Mouse (Mus musculus) liver, embryonic 11.5 days (tissue): ENCODE results near the gene Tmem123. TPM values are rescaled to one million over a fixed set of nuclear protein-coding genes. Genes with fewer than 3 reads are reported as not detected.

Source experiments
- ATAC-seq: fragments of 200-750 bp; cut with Nextera tagmentation; replicated peaks from 2 replicates; pipeline ENCODE4 v1.8.0; 2017; ENCODE audit warnings: moderate number of reproducible peaks, mild to moderate bottlenecking, moderate TSS enrichment, moderate library complexity; ENCODE audit not compliant: low FRiP score
- DNase-seq: peaks from one replicate; pipeline ENCODE4 v3.0.0-alpha.2; 2017; ENCODE audit warnings: low spot score
- H3K27ac ChIP-seq: fragments of 300-500 bp; sonication (generic); 2 replicates; pipeline ENCODE4 v1.5.1; 2014; ENCODE audit warnings: mild to moderate bottlenecking, low read depth, low read length, control low read depth
- H3K27me3 ChIP-seq: fragments of 300-500 bp; sonication (generic); replicated peaks from 2 replicates; pipeline ENCODE4 v1.6.1; 2014; ENCODE audit warnings: low read length, mixed read lengths; ENCODE audit not compliant: control insufficient read depth, insufficient read depth
- H3K36me3 ChIP-seq: fragments of 300-500 bp; sonication (generic); 2 replicates; pipeline ENCODE4 v1.6.1; 2014; ENCODE audit warnings: mild to moderate bottlenecking, low read length, moderate library complexity, mixed read lengths; ENCODE audit not compliant: control insufficient read depth, insufficient read depth
- H3K4me1 ChIP-seq: fragments of 300-500 bp; sonication (generic); replicated peaks from 2 replicates; pipeline ENCODE4 v1.6.1; 2014; ENCODE audit warnings: low read length, mixed read lengths; ENCODE audit not compliant: control insufficient read depth, insufficient read depth
- H3K4me2 ChIP-seq: fragments of 300-500 bp; sonication (generic); 2 replicates; pipeline ENCODE4 v1.6.1; 2014; ENCODE audit warnings: mild to moderate bottlenecking, control low read depth, moderate library complexity
- H3K4me3 ChIP-seq: fragments of 300-500 bp; sonication (generic); 2 replicates; pipeline ENCODE4 v1.5.1; 2014; ENCODE audit warnings: low read depth, low read length, control low read depth
- H3K9ac ChIP-seq: fragments of 300-500 bp; sonication (generic); 2 replicates; pipeline ENCODE4 v1.6.1; 2014; ENCODE audit warnings: low read depth, low read length, control low read depth
- H3K9me3 ChIP-seq: fragments of 300-500 bp; sonication (generic); 2 replicates; pipeline ENCODE4 v1.6.1; 2016; ENCODE audit warnings: low read length, inconsistent platforms, mixed read lengths; ENCODE audit not compliant: control insufficient read depth
- WGBS: fragments of 180-500 bp; shearing (Covaris S2); extraction: QIAGEN DNeasy Blood & Tissue Kit; methylation state at CpG from one replicate; pipeline ENCODE4 v1.1.7; 2014; 5-methylcytosine and 5-hydroxymethylcytosine counted together
- polyA plus RNA-seq: library from polyadenylated mRNA; unstranded; fragments of >200 nt; fragmentation: Nextera tagmentation; extraction: Ambion mirVana; gene quantifications from 2 replicates; pipeline ENCODE4 v1.2.1, GENCODE M21; 2014

Gene Tmem123
- polyA plus RNA-seq, 1 experiment from 2014 or later = 87.8 TPM

- WGBS = 52% methylated on average over 11 of the region's 11 CpGs
- peaks cover 20% of the 10 kb centered on the region; the same call in 1 of the 2 replicates for H3K36me3 ChIP-seq
- H3K9ac ChIP-seq = no peak overlapping the region
- peak; percentile 97 for ATAC-seq
- no peaks in the 10 kb centered on the region for H3K27me3 ChIP-seq
- no peaks in the 10 kb centered on the region for H3K9me3 ChIP-seq
- peak; percentile 39 for DNase-seq
- H3K4me2 ChIP-seq = peak overlapping the region; percentile 50
- no peak overlapping the region for H3K4me3 ChIP-seq
- peaks cover 17% of the 10 kb centered on the region for H3K4me1 ChIP-seq
- H3K27ac ChIP-seq = peak overlapping the region; percentile 72
These were observed 26.8 kb downstream of the Tmem123 start for GRCm38 (mm10) chr9:7790580-7791084.

- Histone ChIP-seq H3K4me2 (no peak overlapping the region), H3K9ac (no peak overlapping the region), H3K27me3 (no peaks in the 10 kb centered on the region), H3K4me1 (peaks cover 17% of the 10 kb centered on the region), H3K27ac (no peak overlapping the region), H3K9me3 (no peaks in the 10 kb centered on the region), H3K36me3 (peaks cover 20% of the 10 kb centered on the region; the same call in 1 of the 2 replicates), H3K4me3 (no peak overlapping the region)
- 90% methylated on average over 2 of the region's 2 CpGs for WGBS
- ATAC-seq = no peak
- no peak for DNase-seq
These were observed 29.7 kb downstream of the Tmem123 start for GRCm38 (mm10) chr9:7793561-7793960.

DNA sequence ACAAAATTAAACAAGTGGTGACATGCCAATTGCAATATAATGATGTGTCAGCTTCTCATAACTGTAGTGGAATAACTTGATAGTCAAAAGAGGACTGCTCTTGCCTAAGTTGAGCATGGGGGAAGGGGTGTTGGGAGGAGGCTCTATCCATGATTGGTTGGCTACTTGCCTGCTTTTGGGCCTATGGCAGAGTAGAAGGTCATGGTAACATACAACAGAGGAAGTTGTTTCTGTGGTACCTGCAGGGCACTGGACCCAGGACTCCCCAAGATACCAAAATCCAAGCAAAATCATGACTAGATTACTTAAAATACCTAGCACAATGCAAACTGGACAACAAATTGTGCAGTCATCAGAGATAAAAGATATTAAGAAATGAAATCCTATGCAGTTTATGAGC lies 31.7 kb downstream of the Tmem123 start:
- Histone ChIP-seq H3K9me3 (no peaks in the 10 kb centered on the region), H3K4me3 (no peak overlapping the region), H3K4me2 (no peak overlapping the region), H3K36me3 (peaks cover 20% of the 10 kb centered on the region; the same call in 1 of the 2 replicates), H3K9ac (no peak overlapping the region), H3K27ac (no peak overlapping the region), H3K27me3 (no peaks in the 10 kb centered on the region), H3K4me1 (peaks cover 6% of the 10 kb centered on the region; the same call in 1 of the 2 replicates)
- DNase-seq = no peak
- no peak for ATAC-seq

DNA sequence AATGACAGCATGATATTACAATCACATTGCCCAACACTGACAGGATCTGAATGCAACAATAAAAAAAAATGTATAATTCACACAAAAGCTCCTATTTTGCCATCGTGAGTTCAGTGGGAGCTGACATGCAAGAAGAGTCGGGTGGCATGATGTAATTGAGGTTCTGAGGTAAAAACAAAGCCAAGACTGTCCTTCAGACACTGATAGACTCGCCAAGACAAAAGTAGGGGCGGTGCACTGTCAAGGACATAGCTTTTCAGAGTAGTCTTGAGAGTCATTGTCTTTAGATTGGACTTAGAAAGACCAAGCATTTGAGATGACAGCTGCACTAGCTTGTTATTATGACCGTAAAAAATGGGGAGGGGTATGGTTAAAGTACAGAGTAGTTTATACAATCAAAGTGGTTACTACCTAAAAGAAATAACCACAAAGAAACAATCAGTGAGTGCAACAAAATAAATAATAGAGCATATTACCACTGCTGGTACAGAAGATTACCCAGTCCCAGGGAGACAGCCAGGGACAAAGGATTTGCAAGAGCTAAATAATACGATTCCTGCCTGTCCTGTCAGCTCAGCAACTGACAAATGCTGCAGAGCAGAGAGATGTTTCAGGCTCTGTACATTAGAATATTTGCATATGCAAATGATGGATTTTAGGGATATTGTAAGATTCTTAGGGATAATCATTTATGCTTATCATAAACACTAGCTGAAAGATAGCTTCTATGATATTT lies 32.5 kb downstream of the Tmem123 start:
- no peak overlapping the region for H3K4me2 ChIP-seq
- WGBS = 73% methylated on average over 6 of the region's 6 CpGs

DNA sequence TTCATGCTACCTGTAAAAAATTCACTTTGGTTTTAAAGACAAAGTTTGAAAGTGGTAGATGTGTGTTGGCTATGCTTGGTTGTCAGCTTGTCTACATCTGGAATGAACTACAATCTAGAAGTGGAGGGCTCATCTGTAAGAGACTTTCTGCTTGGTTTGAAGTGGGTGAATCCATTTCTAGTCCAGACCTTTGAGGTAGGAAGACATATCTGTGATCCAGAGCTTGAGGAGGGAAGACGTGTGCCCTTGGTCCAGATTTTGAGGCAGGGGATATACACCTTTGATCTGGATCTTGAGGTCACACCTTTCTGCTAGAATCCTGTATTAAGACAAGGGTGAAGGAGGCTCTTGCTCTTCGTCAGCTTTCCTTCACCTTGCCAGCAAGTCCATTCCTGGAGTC lies 33.7 kb downstream of the Tmem123 start:
- Histone ChIP-seq H3K27ac (no peak overlapping the region), H3K4me2 (no peak overlapping the region), H3K4me1 (no peaks in the 10 kb centered on the region), H3K9me3 (no peaks in the 10 kb centered on the region), H3K9ac (no peak overlapping the region), H3K4me3 (no peak overlapping the region), H3K36me3 (peaks cover 10% of the 10 kb centered on the region; the same call in 1 of the 2 replicates), H3K27me3 (no peaks in the 10 kb centered on the region)
- WGBS = 88% methylated on average over 2 of the region's 2 CpGs
- no peak for ATAC-seq
- DNase-seq = no peak

More for the DNA sequence above, 32.5 kb downstream of the Tmem123 start:
- Histone ChIP-seq H3K36me3 (peaks cover 18% of the 10 kb centered on the region; the same call in 1 of the 2 replicates), H3K27ac (no peak overlapping the region), H3K27me3 (no peaks in the 10 kb centered on the region), H3K9me3 (no peaks in the 10 kb centered on the region), H3K9ac (no peak overlapping the region), H3K4me1 (peaks cover under 1% of the 10 kb centered on the region; the same call in 1 of the 2 replicates), H3K4me3 (no peak overlapping the region)
- DNase-seq (no peak), ATAC-seq (no peak)

DNA sequence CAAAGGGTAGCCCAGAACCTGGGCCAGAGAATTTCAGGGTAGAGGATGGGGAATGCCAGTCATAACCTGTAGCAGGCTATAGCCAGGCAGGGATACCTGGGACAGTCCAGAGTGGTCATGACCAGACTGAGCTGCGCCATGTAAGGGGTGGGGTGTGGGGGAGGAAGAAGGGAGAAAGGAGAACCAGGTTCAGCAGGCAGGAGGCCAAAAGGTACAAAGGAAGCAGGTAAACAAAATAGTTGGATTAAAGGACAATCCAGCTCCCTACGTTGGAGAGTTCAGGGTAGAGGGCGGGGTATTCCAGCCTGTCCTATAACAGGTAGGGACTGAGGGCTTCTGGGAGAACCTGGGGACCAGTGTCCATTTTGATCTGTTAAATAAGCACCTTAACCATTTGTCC lies 34.7 kb downstream of the Tmem123 start:
- H3K27ac ChIP-seq = no peak overlapping the region
- H3K4me3 ChIP-seq = no peak overlapping the region
- 85% methylated on average over 3 of the region's 3 CpGs for WGBS
- H3K4me1 ChIP-seq = no peaks in the 10 kb centered on the region
- peak; percentile 60 for ATAC-seq
- H3K4me2 ChIP-seq = no peak overlapping the region
- peaks cover 7% of the 10 kb centered on the region; the same call in 1 of the 2 replicates for H3K36me3 ChIP-seq
- H3K27me3 ChIP-seq = no peaks in the 10 kb centered on the region
- H3K9ac ChIP-seq = no peak overlapping the region
- DNase-seq = no peak
- no peaks in the 10 kb centered on the region for H3K9me3 ChIP-seq

GRCm38 (mm10) chr9:7805101-7805506 lies 41.3 kb downstream of the Tmem123 start:
- no peaks in the 10 kb centered on the region for H3K9me3 ChIP-seq
- H3K27ac ChIP-seq = no peak overlapping the region
- peak; percentile 77 for ATAC-seq
- peak overlapping the region; percentile 20; the same call in 1 of the 2 replicates for H3K4me2 ChIP-seq
- H3K27me3 ChIP-seq = no peaks in the 10 kb centered on the region
- H3K9ac ChIP-seq = no peak overlapping the region
- no peaks in the 10 kb centered on the region for H3K36me3 ChIP-seq
- 70% methylated on average over 3 of the region's 5 CpGs for WGBS
- no peak overlapping the region for H3K4me3 ChIP-seq
- DNase-seq = peak; percentile 42
- H3K4me1 ChIP-seq = no peaks in the 10 kb centered on the region

DNA sequence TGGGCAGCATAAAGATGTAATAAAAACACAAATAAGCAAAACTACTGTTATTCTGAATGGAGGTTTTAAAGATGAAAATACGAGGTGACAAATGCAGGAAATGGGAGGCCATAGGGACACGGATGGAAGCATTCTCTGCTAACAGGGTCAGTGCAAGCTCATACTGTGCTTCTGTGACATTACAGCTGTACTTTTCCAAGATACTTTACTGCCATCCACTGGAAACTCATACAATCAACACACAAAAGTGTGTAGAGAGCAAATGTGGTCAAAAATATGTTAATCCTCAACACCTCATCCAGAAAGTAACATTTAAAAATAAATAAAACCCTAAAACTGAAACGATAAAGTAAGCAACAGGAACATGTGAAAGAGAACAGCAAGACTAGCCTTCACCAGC lies 58.9 kb downstream of the Tmem123 start:
- Histone ChIP-seq H3K4me1 (peaks cover 5% of the 10 kb centered on the region), H3K27ac (no peak overlapping the region), H3K4me3 (no peak overlapping the region), H3K4me2 (no peak overlapping the region), H3K9me3 (no peaks in the 10 kb centered on the region), H3K27me3 (no peaks in the 10 kb centered on the region), H3K9ac (no peak overlapping the region), H3K36me3 (peaks cover 6% of the 10 kb centered on the region; the same call in 1 of the 2 replicates)
- no peak for DNase-seq
- no peak for ATAC-seq
- 74% methylated on average over 3 of the region's 3 CpGs for WGBS

- no peaks in the 10 kb centered on the region for H3K27me3 ChIP-seq
- peaks cover 8% of the 10 kb centered on the region for H3K4me1 ChIP-seq
- no peaks in the 10 kb centered on the region for H3K9me3 ChIP-seq
- no peak; the same call in 1 of the 2 replicates for ATAC-seq
- no peak for DNase-seq
- H3K4me2 ChIP-seq = no peak overlapping the region
- H3K36me3 ChIP-seq = peaks cover 4% of the 10 kb centered on the region; the same call in 1 of the 2 replicates
- WGBS = 79% methylated on average over 5 of the region's 5 CpGs
- no peak overlapping the region for H3K9ac ChIP-seq
- no peak overlapping the region for H3K4me3 ChIP-seq
- H3K27ac ChIP-seq = peak overlapping the region; percentile 5; the same call in 1 of the 2 replicates
These were observed 61.1 kb downstream of the Tmem123 start for GRCm38 (mm10) chr9:7824916-7825315.
